Mouse (Mus musculus) E14TG2a.4 (cell line): ENCODE measurements at regions not wholly inside any gene's neighbourhood (a gene's known extent, or its start where the extent isn't known, plus 50 kb on each side); places are given as distances from the start of the nearest gene placed in this dataset.

ENCODE experiments used
- CTCF ChIP-seq: conservative IDR thresholded peaks from 2 replicates; pipeline ENCODE4 v1.5.1; 2014; ENCODE audit warnings: low read length
- NANOG ChIP-seq: IDR thresholded peaks from 2 replicates; pipeline ENCODE4 v1.6.1; 2014; ENCODE audit warnings: borderline replicate concordance, low read length, mixed read lengths
- POU5F1 ChIP-seq: IDR thresholded peaks from 2 replicates; pipeline ENCODE4 v1.6.1; 2014; ENCODE audit warnings: low read length, borderline replicate concordance

- TF ChIP-seq CTCF (no peak), NANOG (no peak), POU5F1 (no peak)
Observed at GRCm38 (mm10) chr2:117819701-117820225, 291.9 kb upstream of the Thbs1 start.
